Mouse (Mus musculus) heart, postnatal 10 days (tissue): ENCODE results near the gene Pla2g12a. TPM values are rescaled to one million over a fixed set of nuclear protein-coding genes. Genes with fewer than 3 reads are reported as not detected.

ENCODE experiments used
- total RNA-seq, 2 experiments: library from RNA; stranded (reverse); gene quantifications; 2 replicates each; pipeline ENCODE4 v1.2.3; 2021

The Pla2g12a gene
- total RNA-seq, 2 experiments from 2014 or later = 21.3 to 29.8 TPM

Other genes with a start within 250 kb of the Pla2g12a start
- gene Egf, start 123.3 kb upstream of the Pla2g12a start, total RNA-seq = 1 to 10 TPM; 1.5 to 1.8 TPM
- gene Lrit3, start 74.6 kb upstream of the Pla2g12a start, total RNA-seq = not detected
- under 1 TPM; 0.12 to 0.14 TPM for gene Rrh, start 56.0 kb upstream of the Pla2g12a start, total RNA-seq
- 10 to 100 TPM; 25.5 to 29.4 TPM for gene Gar1, start 47.2 kb upstream of the Pla2g12a start, total RNA-seq
- gene Cfi, start 42.7 kb upstream of the Pla2g12a start, total RNA-seq = 1 to 10 TPM; 1.2 to 1.3 TPM
- 10 to 100 TPM; 19.5 to 25.3 TPM for gene Casp6, start 22.8 kb downstream of the Pla2g12a start, total RNA-seq
- gene Mcub, start 91.6 kb downstream of the Pla2g12a start, total RNA-seq = 1 to 10 TPM; 1.1 to 1.4 TPM
- gene Sec24b, start 182.9 kb downstream of the Pla2g12a start, total RNA-seq = 10 to 100 TPM; 33.7 to 38.4 TPM